Mouse (Mus musculus) forelimb bud, embryonic 11.5 days (tissue): Measurements from ENCODE around the gene Spata1.
"Not testable (repeated sequence)": the region's sequence is repeated elsewhere in the genome, so short reads cannot be mapped to it uniquely, and the experiment has no call there.

Source experiments
- DNase-seq: peaks from one replicate; pipeline ENCODE4 v3.0.0-alpha.2; 2012; ENCODE audit warnings: low read depth, low spot score

The Spata1 gene

DNA sequence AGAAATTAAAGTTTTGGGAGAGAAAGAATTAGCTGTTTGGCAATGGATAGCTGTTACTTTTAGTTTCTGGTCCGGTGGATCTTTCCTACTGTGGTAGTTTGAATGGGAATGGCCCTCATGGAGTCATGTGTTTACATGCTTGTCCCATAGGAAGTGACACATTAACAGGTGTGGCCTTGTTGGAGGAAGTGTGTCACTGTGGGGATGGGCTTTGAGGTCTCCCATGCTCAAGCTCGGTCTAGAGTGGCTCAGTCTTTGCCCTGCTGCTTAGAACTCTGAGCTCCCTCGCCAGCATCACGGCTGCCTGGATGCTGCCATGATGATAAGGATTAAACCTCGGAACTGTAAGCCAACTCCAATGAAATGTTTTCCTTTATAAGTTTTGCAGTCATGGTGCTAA is 48.2 kb downstream of the Spata1 start:
- DNase-seq, result no peak

DNA sequence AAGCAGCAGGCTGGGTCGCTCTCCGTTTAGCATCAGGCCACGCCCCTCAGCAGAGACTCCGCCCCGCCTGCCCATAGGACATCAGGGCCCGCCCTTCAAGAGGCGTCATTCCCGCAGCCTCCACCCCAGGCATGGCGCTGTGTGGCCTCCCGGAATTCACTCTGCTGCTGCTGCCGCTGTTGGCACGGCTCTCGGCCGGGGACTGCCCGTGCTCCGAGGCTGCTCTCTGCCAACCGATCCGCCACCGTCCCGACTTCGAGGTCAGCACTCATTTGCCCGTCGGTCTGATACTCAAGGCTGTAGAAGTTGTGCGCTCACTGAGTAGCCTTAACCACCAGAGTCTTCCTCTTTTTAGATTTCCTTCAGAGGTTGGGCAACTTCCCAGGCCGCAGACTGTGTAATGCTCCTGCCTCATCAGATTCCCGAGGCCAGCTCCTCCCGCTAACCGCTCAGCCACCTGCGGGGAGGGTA is 49.1 kb downstream of the Spata1 start:
- DNase-seq, result peak; percentile 91

DNA sequence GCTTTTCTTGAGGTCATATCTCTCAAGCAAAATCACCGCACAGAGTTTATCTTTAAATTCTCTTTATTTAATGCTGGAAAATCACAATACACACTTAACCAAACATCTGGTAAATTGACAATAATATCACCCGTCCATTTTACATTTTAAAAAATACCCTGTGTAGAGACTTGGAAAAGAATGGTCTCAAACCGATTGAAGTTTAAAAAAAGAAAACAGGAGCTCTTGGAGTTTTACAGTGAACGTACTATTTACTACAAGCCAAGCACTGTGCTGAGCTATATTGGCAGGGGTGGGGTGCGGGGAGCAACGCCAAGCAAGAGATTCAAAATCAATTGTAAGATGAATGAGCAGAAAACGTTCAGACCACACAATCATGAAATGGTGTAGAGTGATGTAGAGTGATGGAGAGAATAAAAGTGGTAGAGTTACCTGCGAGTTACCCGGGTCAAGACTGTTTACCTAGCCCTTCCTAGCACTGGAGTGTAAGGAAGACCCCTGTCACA is 49.8 kb downstream of the Spata1 start, which contains the start of gene Ctbs:
Gene Ctbs (plus strand): TSS at position 51 of the 506 bp plus-strand sequence.
- no peak for DNase-seq

DNA sequence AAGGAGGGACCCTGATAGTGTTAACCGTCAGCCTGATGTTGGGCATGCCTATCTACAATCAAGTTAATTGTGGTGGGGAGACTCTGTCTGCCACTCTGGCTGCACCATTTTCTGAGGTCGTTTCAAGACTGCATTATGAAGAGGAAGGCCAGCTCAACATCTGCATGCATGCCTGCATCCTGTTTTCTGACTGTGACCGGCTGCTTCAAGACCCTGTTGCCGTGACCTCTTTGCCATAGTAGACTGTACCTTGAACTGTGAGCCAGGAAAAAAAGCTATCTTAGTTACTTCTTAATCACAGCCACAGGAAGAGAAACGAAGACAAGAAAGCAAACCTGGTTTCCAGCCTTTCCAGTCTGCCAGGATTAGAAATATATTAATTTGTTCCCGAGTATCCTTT is 50.6 kb downstream of the Spata1 start:
- no peak for DNase-seq

DNA sequence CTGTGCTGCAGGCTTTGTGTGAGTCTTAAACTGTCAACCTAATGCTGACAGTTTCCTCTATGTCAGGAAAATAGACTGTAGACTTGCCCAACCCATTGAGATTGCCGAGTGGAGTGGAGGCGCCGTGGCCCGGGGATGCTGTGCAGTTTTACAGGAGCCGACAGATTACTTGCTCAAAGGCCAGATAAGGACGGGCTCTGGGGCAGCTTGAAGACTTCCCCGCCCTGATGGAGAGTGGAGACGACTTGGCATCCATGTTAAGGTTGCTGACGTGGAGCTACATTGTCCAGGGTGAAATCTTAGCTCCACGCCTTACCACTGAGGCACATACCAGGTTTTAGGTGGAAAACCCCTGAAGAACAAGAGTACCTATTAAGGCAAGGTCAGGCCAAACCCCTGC is 51.2 kb downstream of the Spata1 start:
- DNase-seq, result no peak

DNA sequence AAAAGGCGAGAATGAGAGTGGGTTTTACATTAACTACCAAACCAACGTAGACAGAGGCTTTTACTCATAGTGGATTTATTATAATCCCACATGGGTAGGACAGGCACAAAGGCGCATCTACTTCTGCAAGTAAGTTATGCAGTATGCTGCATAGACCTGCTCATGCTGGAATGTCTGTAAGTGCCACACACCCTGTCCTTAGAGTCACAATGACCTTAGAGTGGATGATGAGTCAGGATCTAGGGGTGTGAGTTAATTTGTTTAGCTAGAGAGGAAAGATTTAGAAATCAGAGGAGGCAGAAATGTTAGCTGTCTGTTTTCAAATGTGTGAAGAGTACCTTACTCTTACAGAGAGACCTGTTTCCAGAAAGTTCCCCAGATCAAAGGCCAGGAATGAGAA is 52.0 kb downstream of the Spata1 start:
- no peak for DNase-seq

DNA sequence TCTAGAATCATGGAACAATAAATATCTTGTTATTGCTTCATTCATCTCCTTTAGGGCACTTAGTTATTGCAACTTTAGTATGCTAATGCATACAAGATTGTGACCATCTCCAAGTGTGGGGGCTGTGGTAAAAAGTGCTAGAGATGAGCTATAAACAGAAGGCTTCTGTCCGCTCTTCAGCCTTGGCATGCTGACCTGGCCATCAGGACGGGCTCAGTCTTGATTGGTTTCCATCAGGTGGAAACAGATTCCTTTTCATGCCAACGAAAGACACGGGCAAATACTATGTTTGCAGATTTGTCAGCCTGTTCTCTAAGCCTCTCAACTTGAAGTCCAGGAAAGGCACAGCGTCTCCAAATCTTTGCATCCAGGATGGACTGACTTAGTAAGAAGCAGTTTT is 52.4 kb downstream of the Spata1 start:
- no peak for DNase-seq

DNA sequence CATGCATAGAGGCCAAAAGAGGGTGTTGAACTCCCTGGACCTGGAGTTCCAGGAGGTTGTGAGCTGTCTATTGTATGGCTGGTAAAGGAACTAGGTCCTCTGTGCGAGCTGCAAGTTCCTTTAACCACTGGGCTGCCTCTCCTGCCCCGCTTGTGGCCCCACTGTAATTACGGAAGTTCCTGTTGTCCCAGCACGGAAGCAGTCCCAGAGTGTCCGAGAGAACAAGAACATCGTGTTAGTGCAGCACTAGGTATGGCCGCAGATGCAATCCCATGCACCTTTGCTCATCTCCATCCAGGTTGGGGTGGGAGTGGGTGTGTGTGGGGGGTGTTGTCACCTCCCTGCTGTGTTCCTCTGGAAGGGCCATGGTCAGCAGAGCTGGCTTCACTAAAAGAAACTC is 54.7 kb downstream of the Spata1 start:
- no peak for DNase-seq

DNA sequence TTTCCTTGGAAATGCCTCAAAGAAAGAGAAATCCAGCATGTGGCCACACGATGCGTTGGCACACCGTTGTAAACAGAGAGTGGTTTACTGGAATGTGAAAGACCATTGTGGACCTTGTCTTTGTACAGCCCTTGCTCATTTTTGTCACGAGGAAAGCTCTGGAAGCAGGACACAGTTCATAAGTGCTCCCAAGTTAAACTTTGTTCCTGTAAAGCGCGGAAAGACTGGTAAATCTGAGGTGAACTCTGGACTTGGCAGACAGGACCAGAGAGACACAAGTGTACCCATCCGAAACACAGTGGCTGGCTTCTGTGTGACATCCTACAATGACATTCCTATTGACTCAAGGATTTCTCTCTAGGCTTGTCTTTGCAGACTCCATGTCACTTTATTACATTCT is 56.2 kb downstream of the Spata1 start:
- DNase-seq, result no peak

DNA sequence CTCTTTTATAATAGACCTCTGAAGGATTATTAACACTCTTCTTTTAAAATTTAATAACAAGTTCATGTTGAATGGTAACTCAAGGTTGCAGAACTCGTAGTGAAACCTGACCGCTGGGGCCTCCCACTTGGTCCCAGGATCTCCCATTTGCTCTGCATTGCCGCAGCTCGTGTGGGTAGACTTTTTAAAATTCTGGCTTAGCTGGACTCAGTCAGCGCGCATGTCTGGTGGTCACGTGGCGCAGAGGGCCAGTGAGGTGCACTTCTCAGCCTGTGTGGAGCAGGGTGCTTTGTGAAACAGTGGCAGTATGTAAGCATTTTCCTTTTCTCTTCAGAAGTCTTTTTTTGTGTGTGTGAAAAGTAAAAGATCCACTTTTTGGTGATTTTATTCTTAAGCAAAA is 56.6 kb downstream of the Spata1 start:
- no peak for DNase-seq

DNA sequence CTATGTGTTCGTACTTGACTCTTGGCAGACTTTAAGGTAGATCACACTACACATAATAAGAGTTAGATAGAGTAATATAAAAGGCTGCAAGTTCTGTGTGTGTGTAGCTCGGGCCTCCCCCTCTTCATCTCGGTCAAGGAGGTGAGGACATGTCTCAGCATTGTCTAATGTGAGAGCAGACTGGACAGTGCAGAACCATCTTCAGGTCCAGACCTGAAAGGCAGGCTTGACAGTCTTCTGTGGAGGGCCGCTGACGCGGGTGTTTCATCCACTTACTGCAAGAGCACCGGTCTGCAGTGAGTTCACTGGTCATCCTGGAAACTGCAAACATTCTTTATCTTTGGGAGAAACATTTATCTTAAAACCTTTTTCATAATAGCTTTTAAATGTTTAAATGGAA is 57.1 kb downstream of the Spata1 start:
- no peak for DNase-seq

DNA sequence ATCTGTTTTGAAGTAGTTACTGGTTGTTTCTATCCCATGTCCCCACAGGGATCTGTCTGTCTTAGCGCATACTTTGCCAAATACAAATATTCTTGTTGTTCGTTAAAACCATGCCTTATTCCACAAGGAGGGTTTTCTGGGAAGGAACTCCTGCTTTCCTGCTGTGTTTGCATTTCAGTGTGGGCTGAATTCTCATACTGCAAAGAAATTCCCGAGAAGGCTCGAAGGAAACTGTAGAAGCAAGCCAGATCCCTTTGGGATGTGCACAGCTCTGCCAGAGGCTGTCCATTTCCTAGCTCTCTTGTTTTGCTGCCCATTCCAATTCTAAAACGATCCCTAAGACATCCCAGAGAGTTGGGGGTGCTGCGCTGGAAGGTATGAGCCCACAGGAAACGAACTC is 59.1 kb downstream of the Spata1 start:
- DNase-seq, result no peak

DNA sequence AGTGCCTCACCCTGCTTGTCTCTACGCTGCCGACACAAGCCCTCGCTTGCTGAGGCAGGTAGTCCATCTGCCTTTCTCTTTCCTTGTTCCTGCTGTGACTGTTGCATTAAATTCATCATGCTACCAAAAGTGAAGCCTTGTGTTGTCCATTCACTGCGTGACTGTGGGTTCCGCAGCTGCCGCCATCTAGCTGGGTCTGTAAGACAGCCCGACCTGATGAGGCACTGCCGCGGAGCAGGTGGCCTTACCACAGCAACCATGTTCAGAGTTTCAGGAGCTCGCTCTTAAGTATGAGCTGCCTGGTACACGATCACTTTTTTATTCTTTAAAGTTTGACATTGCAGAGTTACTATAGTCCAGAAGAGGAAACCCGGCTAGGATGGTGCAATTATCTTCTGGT is 59.5 kb downstream of the Spata1 start:
- DNase-seq, result no peak

DNA sequence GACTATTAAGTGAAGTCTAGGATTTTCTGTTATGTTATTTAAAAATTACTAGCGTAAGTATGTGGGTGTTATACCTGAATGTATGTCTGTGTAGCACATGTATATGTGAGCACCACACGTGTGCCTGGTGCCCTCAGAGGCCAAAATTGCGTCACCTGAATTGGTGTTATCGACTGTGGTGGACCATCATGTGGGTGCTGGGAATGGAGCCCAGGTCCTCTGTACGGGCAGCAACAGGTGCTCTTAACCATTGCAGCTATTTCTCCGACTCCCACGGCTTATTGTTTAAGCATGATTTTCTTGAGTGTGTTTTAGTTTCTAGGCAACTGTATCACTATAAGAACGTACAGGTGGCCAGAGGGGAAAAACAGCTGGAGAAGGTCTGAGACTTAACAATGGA is 63.4 kb downstream of the Spata1 start:
- no peak for DNase-seq

DNA sequence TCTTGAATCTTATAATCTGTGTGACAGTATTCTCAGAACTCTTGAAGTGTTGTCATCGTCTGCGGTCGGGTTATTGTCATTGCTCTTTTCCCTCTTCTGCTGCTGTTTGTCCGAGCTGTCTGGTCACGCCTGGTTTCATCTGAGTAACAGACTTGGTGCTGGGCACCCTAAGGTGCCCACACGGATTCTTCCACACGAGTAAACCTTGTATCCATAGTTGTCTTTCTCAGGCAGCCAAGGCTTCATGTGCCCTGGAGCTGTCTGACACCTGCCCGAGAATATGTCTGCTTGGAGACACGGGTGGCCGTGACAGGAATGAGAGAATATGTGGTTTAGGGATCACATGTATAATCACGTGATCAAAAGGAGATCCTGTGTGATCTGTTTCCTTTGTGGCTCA is 64.0 kb downstream of the Spata1 start:
- DNase-seq, result no peak

DNA sequence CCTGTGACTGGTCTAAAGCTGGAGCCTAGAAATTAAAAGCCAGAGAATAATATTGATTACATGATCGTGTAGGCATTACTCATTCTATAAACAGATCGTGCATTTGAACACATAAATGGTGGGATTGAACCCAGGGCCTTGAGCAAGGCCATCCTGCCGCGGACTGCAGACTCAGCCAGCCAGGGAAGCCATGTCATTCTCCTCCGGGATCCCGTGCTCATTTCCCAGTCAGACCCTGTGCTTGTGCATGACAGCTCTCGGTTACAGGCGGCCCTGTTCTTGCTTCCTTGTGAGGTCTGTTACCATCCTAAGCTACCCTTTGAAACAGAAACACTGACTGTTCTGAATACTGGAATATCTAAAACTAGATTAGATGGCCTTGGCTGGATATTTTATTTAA is 64.9 kb downstream of the Spata1 start:
- DNase-seq, result no peak

DNA sequence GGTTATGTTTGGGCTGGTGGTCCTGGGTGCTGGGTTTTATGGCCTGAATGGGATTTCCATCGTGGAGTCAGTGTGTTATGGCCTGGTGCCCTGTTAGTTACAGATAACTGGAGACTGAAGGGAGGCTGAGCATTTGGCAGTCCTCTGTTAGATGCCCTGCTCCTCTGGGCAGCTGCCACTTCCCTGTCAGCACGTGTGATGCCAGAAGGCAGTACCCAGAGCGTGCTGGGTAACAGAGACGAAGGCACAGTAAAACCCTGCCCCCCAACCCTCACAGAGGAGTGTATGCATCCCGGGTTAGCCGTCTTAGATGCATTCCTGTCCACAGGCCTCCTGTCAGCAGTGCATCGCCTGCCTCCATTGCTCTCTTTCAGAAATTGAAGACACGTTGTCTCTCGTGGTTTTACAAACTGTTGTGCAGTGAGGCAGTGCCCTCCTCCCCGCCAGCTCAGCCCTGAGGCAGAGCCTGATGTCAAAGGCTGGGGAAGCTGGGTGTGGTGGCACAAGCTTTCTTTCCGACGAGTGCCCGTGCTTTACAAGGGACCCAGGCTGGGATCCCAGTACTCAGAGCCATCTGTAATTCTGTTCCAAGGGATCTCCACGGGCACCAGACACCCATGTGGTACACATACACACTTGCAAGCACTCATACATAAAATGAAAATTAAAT is 65.7 kb downstream of the Spata1 start:
- DNase-seq, result no peak

DNA sequence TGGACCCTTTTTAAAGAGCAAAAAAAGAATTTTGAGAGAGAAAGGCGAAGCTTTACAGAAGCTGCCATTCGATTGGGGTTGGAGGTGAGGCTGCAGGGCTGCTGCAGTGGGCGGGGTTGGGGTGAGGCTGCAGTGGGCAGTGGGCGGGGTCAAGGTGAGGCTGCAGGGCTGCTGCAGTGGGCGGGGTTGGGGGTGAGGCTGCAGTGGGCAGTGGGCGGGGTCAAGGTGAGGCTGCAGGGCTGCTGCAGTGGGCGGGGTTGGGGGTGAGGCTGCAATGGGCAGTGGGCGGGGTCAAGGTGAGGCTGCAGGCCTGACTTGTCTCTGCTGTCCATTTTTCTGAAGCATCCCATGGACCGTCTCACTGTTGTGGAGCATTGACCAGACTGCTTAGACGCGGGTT is 66.5 kb downstream of the Spata1 start:
- DNase-seq, result not testable (repeated sequence)

DNA sequence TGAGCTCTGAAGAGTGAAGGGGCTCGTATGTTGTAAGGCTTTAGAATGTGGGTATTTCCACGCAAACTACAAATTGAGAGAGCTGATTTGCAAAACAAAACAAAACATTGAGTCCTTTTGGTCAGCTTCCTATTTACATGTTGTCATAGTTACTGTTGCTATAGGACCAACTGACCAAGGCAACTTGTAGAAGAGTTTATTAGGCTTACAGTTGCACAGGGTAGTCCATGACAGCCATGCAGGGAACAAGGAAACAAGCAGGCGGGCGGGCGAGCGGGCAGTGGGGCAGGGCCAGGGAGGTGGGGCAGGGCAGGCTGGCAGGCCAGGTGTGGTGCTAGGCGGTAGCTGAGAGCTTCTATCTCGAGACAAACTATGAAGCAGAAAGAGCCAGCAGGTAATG is 73.1 kb downstream of the Spata1 start:
- no peak for DNase-seq

DNA sequence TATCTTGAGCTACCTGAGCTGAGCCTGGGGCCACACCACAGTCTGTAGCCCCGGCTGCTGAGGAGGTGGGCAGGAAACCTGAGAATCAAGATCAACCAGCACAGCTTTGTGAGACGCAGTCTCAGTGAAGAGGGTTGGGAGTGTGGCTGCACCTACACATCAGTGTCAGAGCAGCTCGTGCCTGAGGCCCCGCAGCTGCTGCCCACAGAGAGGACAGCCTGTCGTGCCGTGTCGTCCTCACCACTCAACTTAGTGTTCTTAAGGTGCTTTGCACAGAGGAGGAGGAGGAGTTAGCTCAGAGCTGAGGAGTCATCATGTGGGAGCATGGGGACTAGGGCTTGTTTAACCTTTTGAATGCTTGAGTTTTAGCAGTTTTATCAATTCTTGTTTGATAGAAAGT is 73.7 kb downstream of the Spata1 start:
- DNase-seq, result no peak

DNA sequence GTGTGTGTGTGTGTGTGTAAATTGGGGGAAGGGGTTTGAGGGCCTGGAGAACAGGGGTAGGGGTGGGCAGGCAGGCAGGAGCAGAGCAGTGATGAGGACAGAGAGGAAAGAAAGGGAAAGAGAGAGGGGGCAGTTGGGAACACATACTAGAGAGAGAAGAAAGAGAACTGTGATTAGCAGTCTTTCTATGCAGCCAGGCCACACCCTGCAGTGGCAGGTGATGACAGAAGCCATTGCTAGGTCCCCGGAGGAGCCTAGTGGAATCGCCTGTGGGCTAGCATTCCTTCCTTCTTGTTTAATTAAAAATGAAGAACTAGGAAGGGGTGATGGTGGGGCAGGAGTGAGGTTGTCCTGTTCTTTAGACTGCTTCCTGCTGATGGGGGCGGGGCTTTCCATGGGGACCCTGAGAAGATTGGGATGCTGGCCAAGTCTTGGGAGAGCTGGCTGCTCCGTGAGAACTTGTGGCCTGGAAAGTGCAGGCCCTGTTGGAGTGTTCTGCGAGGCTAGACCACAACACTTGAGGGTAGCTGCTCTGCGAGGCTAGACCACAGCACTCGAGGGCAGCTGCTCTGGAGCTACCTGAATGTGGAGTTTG is 75.2 kb downstream of the Spata1 start:
- DNase-seq, result no peak

DNA sequence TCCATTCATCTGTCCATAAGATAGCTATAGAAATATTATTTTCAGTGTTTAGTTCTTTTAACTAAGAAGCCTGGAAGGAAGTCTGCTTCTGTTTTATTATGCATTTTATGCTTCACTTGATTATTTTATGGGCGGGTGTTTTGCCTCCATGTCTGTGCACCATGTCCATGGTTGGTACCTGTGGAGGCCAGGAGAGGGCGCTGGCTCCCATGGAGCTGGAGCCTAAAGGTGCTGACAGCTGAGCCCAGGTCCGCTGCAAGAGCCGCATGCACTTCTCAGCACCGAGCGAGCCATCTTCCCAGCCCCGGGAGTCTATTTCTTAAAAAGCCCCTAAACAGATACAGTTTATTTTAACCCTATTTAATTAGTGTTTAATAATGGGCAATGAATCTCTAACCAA is 75.8 kb downstream of the Spata1 start:
- DNase-seq, result no peak

DNA sequence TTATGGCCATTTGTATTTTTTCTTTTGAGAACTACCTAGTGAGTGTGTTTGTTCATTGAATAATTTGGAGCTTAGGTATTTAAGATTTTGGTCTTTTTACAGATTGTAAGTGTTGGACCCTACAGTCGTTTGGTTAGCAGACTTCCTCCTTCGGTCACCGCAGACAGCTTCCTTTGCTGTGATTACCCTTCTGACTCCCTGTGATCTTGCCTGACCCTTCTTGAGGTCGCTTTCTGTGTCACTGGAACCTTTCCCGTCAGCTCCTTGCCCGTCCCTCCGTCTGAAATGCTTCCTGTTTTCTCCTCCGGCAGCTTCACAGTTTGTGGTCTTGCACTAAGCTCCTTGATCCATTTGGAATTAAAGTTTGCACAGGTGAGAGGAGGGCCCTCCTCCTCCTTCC is 77.8 kb downstream of the Spata1 start:
- no peak for DNase-seq
